ENCODE assay signal across 26 mouse cellular contexts in genomic region chr7:98201493-98202028, GRCm38 (mm10). TPM values are rescaled to one million over a fixed set of nuclear protein-coding genes. Genes with fewer than 3 reads are reported as not detected.
A peak's percentile ranks its signal among the peaks of the same experiment; 100 is the strongest.
DNase-seq lines count a peak whose midpoint lies in the region; ATAC-seq and TF ChIP-seq lines count a peak whose summit lies in the region.
"Had no signal": no experiment of that assay in that cellular context is flagged by ENCODE, and none has a peak within 500 bp of the region (broad histone marks: within the 10 kb centered on the region; RNA-seq: fewer than 3 reads in every experiment).

No protein-coding gene starts in this region.

- intact Hi-C loops in heart, postnatal 14 days (cut with DNase I): no loop called here

- TF ChIP-seq POLR2A in small intestine, adult 2 months (IDR thresholded peaks at IDR 0.05; ENCODE audit: low read depth, low read length): no peak

- H3K27me3 ChIP-seq in heart, embryonic 10.5 days (ENCODE audit: insufficient read depth, poor library complexity, severe bottlenecking): peaks cover 5% of the 10 kb centered on the region
- no peaks in the 10 kb centered on the region for H3K27me3 ChIP-seq in intestine, embryonic 15.5 days (replicated peaks)
- H3K27me3 ChIP-seq in intestine, embryonic 16.5 days (replicated peaks; ENCODE audit: control insufficient read depth, insufficient read depth, low read length): no peaks in the 10 kb centered on the region
- no peaks in the 10 kb centered on the region for H3K27me3 ChIP-seq in small intestine, adult 2 months (ENCODE audit: control insufficient read depth, insufficient read depth, low read length)

- no peak overlapping the region for H3K4me3 ChIP-seq in heart, embryonic 10.5 days
- H3K4me3 ChIP-seq in intestine, embryonic 15.5 days (replicated peaks): no peak overlapping the region
- H3K4me3 ChIP-seq in intestine, embryonic 16.5 days (ENCODE audit: low read length): no peak overlapping the region
- no peak overlapping the region for H3K4me3 ChIP-seq in small intestine, adult 2 months (ENCODE audit: low read depth, low read length)
- H3K4me3 ChIP-seq: embryonic facial prominence, embryonic 13.5 days; embryonic facial prominence, embryonic 15.5 days; erythroblast, embryonic 14.5 days; forebrain, embryonic 10.5 days; forebrain, embryonic 12.5 days had no signal

- H3K4me1 ChIP-seq in heart, embryonic 10.5 days: 0 out of 2 replicates have a peak, but pooled peaks cover 2% of the 10 kb centered on the region
- no peaks in the 10 kb centered on the region for H3K4me1 ChIP-seq in intestine, embryonic 15.5 days (replicated peaks)
- H3K4me1 ChIP-seq in intestine, embryonic 16.5 days (ENCODE audit: control insufficient read depth, insufficient read depth, low read length): peaks cover 7% of the 10 kb centered on the region
- H3K4me1 ChIP-seq in small intestine, adult 2 months (ENCODE audit: control insufficient read depth, insufficient read depth, insufficient read length, low read length): peaks cover 8% of the 10 kb centered on the region; the same call in 1 of the 2 replicates
- H3K4me1 ChIP-seq: embryonic facial prominence, embryonic 13.5 days; embryonic facial prominence, embryonic 15.5 days; forebrain, embryonic 10.5 days; forebrain, embryonic 12.5 days had no signal

- H3K9ac ChIP-seq in intestine, embryonic 15.5 days: no peak overlapping the region
- H3K9ac ChIP-seq in intestine, embryonic 16.5 days (ENCODE audit: low read depth, low read length): no peak overlapping the region
- H3K9ac ChIP-seq: embryonic facial prominence, embryonic 13.5 days; embryonic facial prominence, embryonic 15.5 days; forebrain, embryonic 12.5 days had no signal

- no peak overlapping the region for H3K4me2 ChIP-seq in intestine, embryonic 15.5 days (replicated peaks)
- H3K4me2 ChIP-seq in intestine, embryonic 16.5 days (ENCODE audit: low read depth, low read length): no peak overlapping the region
- H3K4me2 ChIP-seq: embryonic facial prominence, embryonic 13.5 days; embryonic facial prominence, embryonic 15.5 days; forebrain, embryonic 12.5 days had no signal

- DNase-seq in heart, embryonic 10.5 days (ENCODE audit: low spot score): peak; percentile 58
- no peak for DNase-seq in heart, postnatal 14 days
- DNase-seq in retina, postnatal 1 day: no peak
- no peak for DNase-seq in layer of hippocampus, adult 11-12 months (ENCODE audit: low spot score)
- DNase-seq: adrenal gland, adult 2 months; adrenal gland, postnatal 10 days; adrenal gland, postnatal 25 days; cerebellum, adult 11 months; cerebellum, adult 18-20 months; cerebellum, adult 8-10 months; cerebellum, adult 9-11 months; cerebellum, postnatal 14 days; cerebellum, postnatal 36 days; embryo, embryonic 11 days had no signal

- 78% methylated on average over 5 of the region's 5 CpGs for WGBS in heart, embryonic 10.5 days
- 65% methylated on average over 5 of the region's 5 CpGs for WGBS in intestine, embryonic 15.5 days
- WGBS in intestine, embryonic 16.5 days: 57% methylated on average over 5 of the region's 5 CpGs
- 42% methylated on average over 5 of the region's 5 CpGs for WGBS in small intestine, adult 2 months

- H3K9me3 ChIP-seq in heart, embryonic 10.5 days: no peaks in the 10 kb centered on the region
- no peaks in the 10 kb centered on the region for H3K9me3 ChIP-seq in intestine, embryonic 15.5 days
- no peaks in the 10 kb centered on the region for H3K9me3 ChIP-seq in intestine, embryonic 16.5 days (ENCODE audit: control insufficient read depth, low read length)
- H3K9me3 ChIP-seq: embryonic facial prominence, embryonic 13.5 days; embryonic facial prominence, embryonic 15.5 days; forebrain, embryonic 10.5 days; forebrain, embryonic 12.5 days had no signal

- ATAC-seq in intestine, embryonic 15.5 days: peak; percentile 71
- peak; percentile 56; the same call in 1 of the 2 replicates for ATAC-seq in intestine, embryonic 16.5 days
- ATAC-seq in inflammation-experienced regulatory T-cells, adult 6 months: no peak
- ATAC-seq: forebrain, embryonic 14.5 days had no signal

- H3K36me3 ChIP-seq in heart, embryonic 10.5 days: no peaks in the 10 kb centered on the region
- no peaks in the 10 kb centered on the region for H3K36me3 ChIP-seq in intestine, embryonic 15.5 days
- no peaks in the 10 kb centered on the region for H3K36me3 ChIP-seq in intestine, embryonic 16.5 days (ENCODE audit: control insufficient read depth, insufficient read depth, low read length)
- H3K36me3 ChIP-seq in small intestine, adult 2 months (ENCODE audit: control insufficient read depth, insufficient read depth, low read length): no peaks in the 10 kb centered on the region
- H3K36me3 ChIP-seq: embryonic facial prominence, embryonic 13.5 days; embryonic facial prominence, embryonic 15.5 days; forebrain, embryonic 10.5 days; forebrain, embryonic 12.5 days had no signal

- no peak overlapping the region for H3K27ac ChIP-seq in heart, embryonic 10.5 days
- H3K27ac ChIP-seq in intestine, embryonic 15.5 days: no peak overlapping the region
- no peak overlapping the region; the same call in 1 of the 2 replicates for H3K27ac ChIP-seq in intestine, embryonic 16.5 days (ENCODE audit: low read length)
- 0 out of 2 replicates have a peak overlapping the region, but pooled peaks have one; percentile 27 for H3K27ac ChIP-seq in small intestine, adult 2 months (ENCODE audit: insufficient read depth, low read depth, low read length)
- H3K27ac ChIP-seq: embryonic facial prominence, embryonic 13.5 days; embryonic facial prominence, embryonic 15.5 days; forebrain, embryonic 10.5 days; forebrain, embryonic 12.5 days had no signal

- no peak for TF ChIP-seq CTCF in small intestine, adult 2 months (IDR thresholded peaks at IDR 0.05; ENCODE audit: extremely low read depth, insufficient read length, insufficient replicate concordance, low read depth, low read length)

RNA-seq across cellular contexts. Expression of gene B3gnt6, which starts 2.3 kb away (rescaled TPM):
- 0.06 TPM in 1 of 2 replicates, not detected in the other for polyA plus RNA-seq in heart, embryonic 10.5 days (2016; fragmentation: Nextera tagmentation; extraction: Ambion mirVana)
- not detected for total RNA-seq in heart, postnatal 14 days (2021)
- 0.05 and 0.06 TPM in 2 replicates for polyA plus RNA-seq in intestine, embryonic 15.5 days (2015; fragmentation: Nextera tagmentation; extraction: Ambion mirVana)
- 0.15 TPM in 1 of 2 replicates, not detected in the other for polyA plus RNA-seq in intestine, embryonic 16.5 days (2015; fragmentation: Nextera tagmentation; extraction: Ambion mirVana)
- 1.4 and 5.1 TPM in 2 replicates for polyA plus RNA-seq in small intestine, adult 2 months (2012; rRNA removed)
- polyA plus RNA-seq in inflammation-experienced regulatory T-cells, adult 6 months (2017; shearing (Covaris generic)): under 1 TPM in 1 of 3 experiments, not detected in 2; 0.13 TPM
- polyA plus RNA-seq: C2C12; embryonic facial prominence, embryonic 11.5 days; embryonic facial prominence, embryonic 13.5 days; embryonic facial prominence, embryonic 15.5 days; erythroblast, embryonic 14.5 days; forebrain, embryonic 10.5 days had no signal

RNA-seq across cellular contexts. Expression of gene Capn5, which starts 23.5 kb away (rescaled TPM):
- polyA plus RNA-seq in heart, embryonic 10.5 days (2016; fragmentation: Nextera tagmentation; extraction: Ambion mirVana): 9.4 and 11.0 TPM in 2 replicates
- total RNA-seq in heart, postnatal 14 days (2021): 1 to 10 TPM; 2.7 to 3.9 TPM
- polyA plus RNA-seq in intestine, embryonic 15.5 days (2015; fragmentation: Nextera tagmentation; extraction: Ambion mirVana): 10.2 TPM in 2 replicates
- polyA plus RNA-seq in intestine, embryonic 16.5 days (2015; fragmentation: Nextera tagmentation; extraction: Ambion mirVana): 10.2 and 10.9 TPM in 2 replicates
- polyA plus RNA-seq in small intestine, adult 2 months (2012; rRNA removed): 15.6 and 17.2 TPM in 2 replicates
- 1 to 10 TPM in 2 of 3 experiments, under 1 TPM in 1; 0.77 to 3.2 (median 2.4) TPM for polyA plus RNA-seq in inflammation-experienced regulatory T-cells, adult 6 months (2017; shearing (Covaris generic))

RNA-seq across cellular contexts. Expression of gene Omp, which starts 56.3 kb away (rescaled TPM):
- 0.33 TPM in 2 replicates for polyA plus RNA-seq in heart, embryonic 10.5 days (2016; fragmentation: Nextera tagmentation; extraction: Ambion mirVana)
- under 1 TPM; 0.22 TPM for total RNA-seq in heart, postnatal 14 days (2021)
- 0.23 and 0.49 TPM in 2 replicates for polyA plus RNA-seq in intestine, embryonic 15.5 days (2015; fragmentation: Nextera tagmentation; extraction: Ambion mirVana)
- 0.37 TPM in 2 replicates for polyA plus RNA-seq in intestine, embryonic 16.5 days (2015; fragmentation: Nextera tagmentation; extraction: Ambion mirVana)
- polyA plus RNA-seq in small intestine, adult 2 months (2012; rRNA removed): 0.65 and 1.4 TPM in 2 replicates
- not detected for polyA plus RNA-seq in inflammation-experienced regulatory T-cells, adult 6 months (2017; shearing (Covaris generic))
